Mouse (Mus musculus) spleen, adult 2 months (tissue): ENCODE data around the gene Ier5. TPM values are rescaled to one million over a fixed set of nuclear protein-coding genes. Genes with fewer than 3 reads are reported as not detected.

ENCODE experiments used
- DNase-seq, 2 experiments: peaks; one replicate each; pipeline versions ENCODE4 v3.0.0 to v3.0.0-alpha.2; 2012 to 2021; ENCODE audit warnings: low spot score in 2 of 2, low read depth in 1 of 2
- H3K27ac ChIP-seq: fragments of 200-500 bp; 2 replicates; pipeline ENCODE4 v1.5.1; 2012; ENCODE audit warnings: low read length, inconsistent platforms; ENCODE audit not compliant: insufficient read depth
- H3K27me3 ChIP-seq: fragments of 200-500 bp; 2 replicates; pipeline ENCODE4 v1.6.1; 2012; ENCODE audit warnings: mild to moderate bottlenecking, moderate library complexity, low read length, inconsistent platforms; ENCODE audit not compliant: control insufficient read depth, insufficient read depth
- H3K36me3 ChIP-seq: fragments of 200-500 bp; 2 replicates; pipeline ENCODE4 v1.6.1; 2012; ENCODE audit warnings: mild to moderate bottlenecking, low read length, inconsistent platforms; ENCODE audit not compliant: control insufficient read depth, insufficient read depth
- H3K4me1 ChIP-seq: fragments of 200-500 bp; 2 replicates; pipeline ENCODE4 v1.6.1; 2011; ENCODE audit warnings: inconsistent platforms; ENCODE audit not compliant: control insufficient read depth, insufficient read depth, insufficient read length
- H3K4me3 ChIP-seq: fragments of 200-500 bp; 2 replicates; pipeline ENCODE4 v1.5.1; 2011; ENCODE audit warnings: mild to moderate bottlenecking, inconsistent platforms; ENCODE audit not compliant: insufficient read depth, insufficient read length; ENCODE audit errors: extremely low read depth
- CTCF ChIP-seq: fragments of 200-500 bp; IDR thresholded peaks from 2 replicates; pipeline ENCODE4 v1.5.1; 2011; ENCODE audit warnings: mild to moderate bottlenecking, inconsistent platforms; ENCODE audit not compliant: insufficient read depth, insufficient read length, insufficient replicate concordance; ENCODE audit errors: extremely low read depth
- POLR2A ChIP-seq: fragments of 200-500 bp; IDR thresholded peaks from 2 replicates; pipeline ENCODE4 v1.6.1; 2011; ENCODE audit warnings: low read depth, low read length, inconsistent platforms
- WGBS: fragments of 180-500 bp; shearing (Covaris S2); methylation state at CpG from one replicate; pipeline ENCODE4 v1.1.7; 2018; 5-methylcytosine and 5-hydroxymethylcytosine counted together
- polyA plus RNA-seq: library from polyadenylated mRNA; depleted of rRNA; stranded (reverse); fragments of >200 nt; gene quantifications from 2 replicates; pipeline ENCODE4 v1.2.3, GENCODE M21; 2012

Ier5 gene
- polyA plus RNA-seq, 1 experiment, result 47.7 TPM

- DNase-seq, result no peak
- TF ChIP-seq POLR2A (no peak), CTCF (no peak)
- no peak overlapping the region for H3K4me3 ChIP-seq
- H3K36me3 ChIP-seq, result no peaks in the 10 kb centered on the region; the same call in 1 of the 2 replicates
- H3K27ac ChIP-seq, result no peak overlapping the region
- H3K27me3 ChIP-seq, result no peaks in the 10 kb centered on the region
- H3K4me1 ChIP-seq, result no peaks in the 10 kb centered on the region; the same call in 1 of the 2 replicates
- WGBS, result 94% methylated on average over 5 of the region's 5 CpGs
Observed at GRCm38 (mm10) chr1:155127429-155127934, 28.0 kb upstream of the Ier5 start.

GRCm38 (mm10) chr1:155126716-155127115 lies 27.3 kb upstream of the Ier5 start:
- no peak overlapping the region for H3K4me3 ChIP-seq
- no peak for DNase-seq
- TF ChIP-seq POLR2A, result no peak
- no peak for TF ChIP-seq CTCF
- 83% methylated on average over 5 of the region's 5 CpGs for WGBS
- H3K27ac ChIP-seq, result no peak overlapping the region
- H3K4me1 ChIP-seq, result no peaks in the 10 kb centered on the region; the same call in 1 of the 2 replicates
- no peaks in the 10 kb centered on the region for H3K36me3 ChIP-seq
- no peaks in the 10 kb centered on the region for H3K27me3 ChIP-seq

- H3K4me1 ChIP-seq, result no peaks in the 10 kb centered on the region; the same call in 1 of the 2 replicates
- H3K27ac ChIP-seq, result no peak overlapping the region
- H3K27me3 ChIP-seq, result no peaks in the 10 kb centered on the region
- H3K4me3 ChIP-seq, result no peak overlapping the region
- DNase-seq, result no peak
- 94% methylated on average over 5 of the region's 5 CpGs for WGBS
- no peaks in the 10 kb centered on the region for H3K36me3 ChIP-seq
- TF ChIP-seq CTCF (no peak), POLR2A (no peak)
Observed at GRCm38 (mm10) chr1:155124397-155124796, 25.0 kb upstream of the Ier5 start.

- no peak overlapping the region for H3K27ac ChIP-seq
- 82% methylated on average over 21 of the region's 21 CpGs for WGBS
- no peak for TF ChIP-seq CTCF
- H3K36me3 ChIP-seq, result no peaks in the 10 kb centered on the region
- no peak for DNase-seq
- no peaks in the 10 kb centered on the region for H3K27me3 ChIP-seq
- peaks cover 3% of the 10 kb centered on the region; the same call in 1 of the 2 replicates for H3K4me1 ChIP-seq
- H3K4me3 ChIP-seq, result no peak overlapping the region
Observed at GRCm38 (mm10) chr1:155121977-155122939, 22.8 kb upstream of the Ier5 start.

GRCm38 (mm10) chr1:155119719-155120118 lies 20.3 kb upstream of the Ier5 start:
- WGBS, result 85% methylated on average over 1 of the region's 1 CpGs
- no peak for DNase-seq
- H3K27ac ChIP-seq, result no peak overlapping the region
- H3K4me3 ChIP-seq, result no peak overlapping the region
- H3K27me3 ChIP-seq, result no peaks in the 10 kb centered on the region
- TF ChIP-seq POLR2A, result no peak
- TF ChIP-seq CTCF, result no peak
- peaks cover 3% of the 10 kb centered on the region; the same call in 1 of the 2 replicates for H3K4me1 ChIP-seq
- no peaks in the 10 kb centered on the region for H3K36me3 ChIP-seq

GRCm38 (mm10) chr1:155113946-155114345 lies 14.5 kb upstream of the Ier5 start:
- peaks cover 5% of the 10 kb centered on the region; the same call in 1 of the 2 replicates for H3K4me1 ChIP-seq
- no peak for TF ChIP-seq POLR2A
- TF ChIP-seq CTCF, result no peak
- no peaks in the 10 kb centered on the region for H3K27me3 ChIP-seq
- 73% methylated on average over 3 of the region's 3 CpGs for WGBS
- H3K4me3 ChIP-seq, result no peak overlapping the region
- no peaks in the 10 kb centered on the region for H3K36me3 ChIP-seq
- no peak overlapping the region for H3K27ac ChIP-seq
- DNase-seq, result no peak
